Mouse (Mus musculus): ENCODE measurements around the gene Mier3. TPM values are rescaled to one million over a fixed set of nuclear protein-coding genes. Genes with fewer than 3 reads are reported as not detected.

Mier3 gene
- 10 to 100 TPM; 28.0 to 31.6 TPM for total RNA-seq (2021)
- long read RNA-seq, experiment 1, full-length matches to known transcripts = 1 of 2 reads
- long read RNA-seq, experiment 1, partial matches to known transcripts = 0 of 2 reads
- long read RNA-seq, experiment 1, other reads (novel, unspliced or antisense) = 1 of 2 reads
- long read RNA-seq, experiment 2, partial matches to known transcripts = 4 of 5 reads
- long read RNA-seq, experiment 2, other reads (novel, unspliced or antisense) = 1 of 5 reads

DNA sequence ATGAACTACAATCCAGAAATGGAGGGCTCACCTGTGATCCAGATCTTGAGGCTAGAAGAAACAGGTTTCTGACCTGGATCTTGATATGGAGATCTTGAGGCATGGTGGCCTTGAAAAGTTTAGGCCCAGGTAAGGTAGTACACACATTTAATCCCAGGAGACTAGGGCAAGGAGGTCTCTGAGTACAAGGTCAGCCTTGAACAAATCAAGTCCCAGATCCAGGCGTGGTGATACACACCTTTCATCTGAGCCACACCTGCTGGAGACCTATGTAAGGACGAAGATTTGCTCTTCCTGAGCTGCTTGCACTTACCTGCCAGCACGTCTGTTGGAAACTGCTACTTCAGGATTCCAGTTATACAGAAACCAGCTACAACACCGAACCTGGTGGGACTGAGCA is at the start of gene Mier3:
Mier3 (plus strand) TSS at position 301 of the 400 bp plus-strand sequence.
- DNase-seq (ENCODE audit: low spot score in 2 of 2) = no peak

DNA sequence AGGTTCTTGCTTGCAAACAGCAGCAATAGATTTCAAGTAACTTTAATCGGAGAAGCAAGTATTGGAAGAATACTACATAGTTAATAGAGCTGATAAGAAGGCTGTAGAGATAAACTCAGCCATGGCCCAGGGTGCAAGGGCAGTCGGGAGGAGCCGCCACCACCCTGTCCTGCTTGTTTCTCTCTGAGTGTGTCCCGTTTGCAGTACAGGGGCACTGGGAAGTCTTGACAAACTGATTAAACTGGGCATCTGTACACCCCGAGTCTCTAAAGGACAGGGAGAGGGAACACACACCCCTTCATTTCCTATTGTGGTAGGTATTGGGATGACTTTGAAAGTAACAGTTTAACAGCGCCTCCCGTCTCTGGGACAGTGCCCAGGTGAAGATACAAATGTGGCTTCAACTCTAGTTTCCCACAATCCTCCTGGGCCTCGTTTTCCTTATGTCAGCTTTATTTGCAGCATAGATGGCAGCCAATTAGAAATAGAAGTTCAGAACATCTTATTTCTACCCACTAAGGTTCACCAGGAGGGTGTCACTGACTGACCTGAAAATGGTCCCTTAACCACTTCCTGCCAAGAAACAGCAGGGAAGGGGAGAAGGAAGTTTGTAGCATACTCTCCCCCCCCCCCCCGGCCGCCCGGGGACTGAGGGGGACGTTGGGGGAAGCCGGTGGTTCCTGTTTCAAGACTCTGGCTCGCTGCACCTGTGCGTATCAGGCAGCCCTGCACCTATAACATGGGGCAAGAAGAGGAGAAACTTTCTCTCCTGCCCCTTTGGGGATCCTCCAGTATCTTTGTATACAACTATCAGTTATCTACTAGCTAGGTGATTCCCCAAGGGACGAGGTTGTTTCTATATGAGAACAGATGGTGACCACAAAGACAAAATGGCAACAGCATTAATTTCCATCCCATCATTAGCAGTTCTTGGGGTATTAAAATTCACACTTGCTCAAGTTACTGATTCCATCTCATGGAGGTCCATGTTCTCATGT is 46.3 kb upstream of the Mier3 start:
- DNase-seq (ENCODE audit: low spot score in 2 of 2) = no peak

DNA sequence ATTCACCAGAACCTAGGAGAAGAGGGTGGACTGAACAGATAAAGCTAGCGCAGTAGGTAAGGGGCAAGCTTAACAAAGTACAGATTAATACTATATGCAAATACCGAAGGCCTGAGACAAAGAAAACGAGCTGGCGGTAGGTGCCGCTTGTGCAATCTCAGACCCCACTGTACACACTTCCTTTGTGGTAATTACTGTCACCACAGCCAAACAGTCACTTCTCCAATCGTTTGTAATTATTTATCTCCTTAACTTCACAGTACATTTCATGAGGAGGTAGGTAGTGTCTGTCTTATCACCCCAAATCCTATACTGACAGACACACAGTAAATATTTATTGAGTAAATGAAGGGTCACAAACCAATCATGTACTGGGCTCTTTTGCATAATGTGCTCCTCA is 40.5 kb upstream of the Mier3 start:
- DNase-seq (ENCODE audit: low spot score in 2 of 2) = no peak

DNA sequence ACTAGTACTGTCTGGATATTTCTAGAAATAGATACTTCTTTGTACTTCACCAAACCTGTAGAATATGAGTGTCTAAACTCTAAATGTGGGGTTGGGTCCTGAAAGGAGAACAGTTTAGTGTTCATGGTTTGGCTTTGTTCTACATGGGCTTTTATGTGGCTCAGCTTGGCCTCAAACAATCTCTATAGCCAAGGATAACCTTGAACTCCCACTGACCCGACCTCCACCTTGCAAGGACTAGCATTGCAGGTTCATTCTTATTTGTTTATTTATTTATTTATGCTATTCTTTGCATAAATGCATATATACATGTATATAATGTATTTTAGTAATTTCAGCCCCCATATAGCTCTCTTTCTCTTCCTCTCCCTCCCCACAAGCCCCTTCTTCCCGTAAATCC is 37.1 kb upstream of the Mier3 start:
- no peak for DNase-seq (ENCODE audit: low spot score in 2 of 2)

GRCm38 (mm10) chr13:111646204-111646603 is 34.6 kb upstream of the Mier3 start:
- DNase-seq (ENCODE audit: low spot score in 2 of 2) = no peak

DNA sequence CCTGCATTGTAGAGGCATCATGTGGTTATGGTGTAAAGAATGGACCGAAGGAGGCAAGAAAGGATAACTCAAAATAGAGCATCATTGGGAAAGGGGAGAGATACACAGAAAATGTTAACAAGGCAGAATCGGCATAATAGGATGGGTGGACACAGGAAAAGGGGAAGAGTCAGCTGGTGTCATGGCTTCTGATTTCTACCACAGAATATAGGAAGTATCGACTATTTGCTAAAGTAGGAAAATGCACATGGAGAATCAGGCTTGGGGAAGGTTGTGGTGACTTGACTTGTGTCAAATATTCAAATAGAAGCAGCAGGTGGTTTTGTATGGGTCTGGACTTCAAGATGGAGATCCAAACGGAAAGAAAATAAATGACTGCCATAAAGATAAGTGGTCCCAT is 33.5 kb upstream of the Mier3 start:
- no peak for DNase-seq (ENCODE audit: low spot score in 2 of 2)

DNA sequence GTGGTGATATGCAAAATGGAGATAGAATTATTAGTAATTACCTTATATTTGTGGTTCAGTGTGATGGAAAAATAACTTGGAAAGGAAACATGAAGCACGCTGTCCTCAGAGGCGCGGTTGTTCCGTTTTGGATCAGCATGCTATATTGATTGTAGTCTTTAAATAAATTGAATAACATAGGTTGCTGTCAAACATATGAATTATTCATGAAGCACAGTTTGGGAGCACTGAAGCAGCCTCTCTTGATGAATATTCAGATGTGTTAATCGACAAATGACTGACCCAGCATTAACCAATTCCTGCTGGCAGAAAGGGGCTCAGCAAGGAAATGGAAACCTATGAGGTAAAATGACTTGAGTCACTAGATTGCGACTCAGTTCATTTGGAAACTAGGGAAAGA is 29.8 kb upstream of the Mier3 start:
- DNase-seq (ENCODE audit: low spot score in 2 of 2) = no peak

GRCm38 (mm10) chr13:111655273-111655672 is 25.5 kb upstream of the Mier3 start:
- DNase-seq (ENCODE audit: low spot score in 2 of 2) = no peak

DNA sequence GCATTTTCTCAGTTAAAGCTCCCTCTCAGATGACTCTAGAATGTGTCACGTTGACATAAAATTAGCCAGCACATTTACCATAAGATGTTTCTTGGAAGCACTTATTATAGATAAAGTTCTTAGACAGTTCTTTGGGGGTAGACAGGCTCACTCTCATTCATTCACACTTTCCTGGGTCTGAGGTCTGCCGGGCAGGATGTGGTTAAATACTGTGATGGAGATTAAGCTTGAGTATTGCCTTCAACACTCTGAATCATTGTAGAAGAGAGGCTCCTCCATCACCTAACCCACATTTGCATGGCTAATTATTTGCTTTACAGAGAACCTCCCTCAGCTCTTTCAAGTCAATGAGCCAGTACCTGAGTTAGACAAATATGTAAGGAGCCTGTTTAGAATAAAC is 24.9 kb upstream of the Mier3 start:
- DNase-seq (ENCODE audit: low spot score in 2 of 2) = no peak

DNA sequence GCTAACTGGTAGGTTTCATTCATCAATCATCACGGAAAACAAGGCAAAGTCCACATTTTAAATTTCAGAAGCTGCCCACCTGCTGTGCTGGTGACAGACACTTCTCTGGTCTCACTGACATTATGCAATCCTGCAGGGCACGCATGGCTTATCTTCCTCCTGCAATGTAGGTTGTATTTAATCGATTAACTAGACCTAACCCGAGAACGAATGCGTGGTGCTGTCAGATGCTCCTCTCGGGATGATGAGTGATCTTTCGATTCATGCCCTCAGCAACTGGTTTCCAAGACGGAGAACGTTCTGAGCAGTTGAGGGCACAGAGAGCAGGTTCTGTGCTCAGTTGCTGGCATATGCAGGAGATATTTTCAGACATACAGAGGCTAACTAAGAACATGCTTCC is 24.5 kb upstream of the Mier3 start:
- DNase-seq (ENCODE audit: low spot score in 2 of 2) = no peak

GRCm38 (mm10) chr13:111656769-111657168 is 24.0 kb upstream of the Mier3 start:
- DNase-seq (ENCODE audit: low spot score in 2 of 2) = no peak

GRCm38 (mm10) chr13:111658501-111659280 is 22.1 kb upstream of the Mier3 start:
- DNase-seq (ENCODE audit: low spot score in 2 of 2) = no peak

- no peak for DNase-seq (ENCODE audit: low spot score in 2 of 2)
Measured at GRCm38 (mm10) chr13:111659430-111659829, 21.3 kb upstream of the Mier3 start.

GRCm38 (mm10) chr13:111660072-111660471 is 20.7 kb upstream of the Mier3 start:
- DNase-seq (ENCODE audit: low spot score in 2 of 2) = no peak

- DNase-seq (ENCODE audit: low spot score in 2 of 2) = no peak
Measured at GRCm38 (mm10) chr13:111660556-111660955, 20.2 kb upstream of the Mier3 start.

DNA sequence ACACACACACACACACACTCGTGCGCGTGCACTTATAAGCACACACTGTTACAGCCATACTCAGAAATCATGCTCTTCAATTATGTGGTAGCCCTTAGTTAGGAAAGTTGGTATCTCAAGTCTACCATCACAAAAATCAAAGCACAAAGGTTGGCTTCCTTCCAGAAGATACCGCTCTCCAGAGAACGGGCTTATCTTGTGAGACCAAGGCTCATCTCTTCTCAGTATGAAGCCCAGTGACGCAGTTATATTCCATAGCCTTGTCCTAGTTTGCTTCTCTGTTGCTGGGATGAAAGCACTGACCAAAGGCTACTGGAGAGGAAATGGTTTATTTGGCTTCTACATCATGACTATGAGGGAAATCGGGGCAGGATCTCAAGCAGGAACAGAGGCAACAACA is 12.8 kb upstream of the Mier3 start:
- DNase-seq (ENCODE audit: low spot score in 2 of 2) = no peak

DNA sequence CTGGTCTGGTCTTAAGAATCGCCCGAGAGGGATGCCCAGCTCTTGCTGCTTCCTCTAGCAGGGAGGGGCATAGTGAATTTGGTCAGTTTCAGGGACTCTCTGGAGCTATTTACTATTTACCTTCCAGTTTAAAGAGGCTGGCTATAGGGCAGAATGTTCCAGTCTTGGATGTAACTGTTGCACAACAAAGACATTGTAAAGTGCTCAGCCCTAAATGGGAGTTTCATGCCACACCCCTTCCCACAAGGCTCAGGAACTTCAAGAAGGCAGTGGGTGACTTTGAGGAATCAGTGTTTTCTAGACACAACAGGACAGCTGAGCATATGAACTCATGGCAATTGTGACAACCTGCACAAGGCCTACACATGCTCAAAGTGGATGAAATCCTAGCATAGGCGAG is 3.9 kb upstream of the Mier3 start:
- DNase-seq (ENCODE audit: low spot score in 2 of 2) = no peak

- DNase-seq (ENCODE audit: low spot score in 2 of 2) = no peak
Measured at GRCm38 (mm10) chr13:111684056-111684625, 3.4 kb downstream of the Mier3 start.

DNA sequence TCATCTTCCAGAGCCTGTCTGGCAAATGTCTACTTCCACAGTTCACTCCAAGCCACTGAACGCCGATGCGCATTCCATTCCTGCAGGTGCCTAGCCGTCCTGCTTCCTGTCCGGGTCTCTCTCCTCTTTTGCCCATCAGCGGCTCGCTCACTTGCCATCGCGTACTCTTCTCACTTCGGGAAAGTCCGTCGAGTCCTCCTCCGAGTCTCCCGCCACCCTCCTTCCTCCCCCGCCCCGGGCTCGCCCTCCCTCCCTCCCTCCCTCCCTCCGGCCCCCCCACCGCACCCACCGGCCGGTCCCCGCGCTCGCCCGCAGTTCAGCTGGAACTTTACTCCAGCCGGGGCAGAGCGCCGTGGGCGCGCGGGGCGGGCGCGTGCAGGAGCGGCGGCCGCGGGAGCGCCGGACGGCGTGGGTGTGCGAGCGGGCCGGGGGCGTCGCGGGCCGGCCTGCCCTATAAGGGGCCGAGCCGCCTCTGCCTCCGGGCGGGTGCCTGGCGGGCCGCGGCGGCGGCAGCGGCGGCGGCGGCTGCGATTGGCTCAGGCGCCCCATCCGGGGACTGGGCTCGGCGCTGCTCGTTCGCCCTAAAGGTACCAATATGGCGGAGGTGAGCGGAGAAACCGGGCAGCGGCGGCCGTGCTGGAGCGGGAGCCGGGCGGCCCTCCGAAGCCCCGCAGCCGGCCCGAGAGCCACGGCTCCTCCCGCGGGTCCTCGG is 5.1 kb downstream of the Mier3 start:
- peak; percentile 79 to 87 for DNase-seq (ENCODE audit: low spot score in 2 of 2)

DNA sequence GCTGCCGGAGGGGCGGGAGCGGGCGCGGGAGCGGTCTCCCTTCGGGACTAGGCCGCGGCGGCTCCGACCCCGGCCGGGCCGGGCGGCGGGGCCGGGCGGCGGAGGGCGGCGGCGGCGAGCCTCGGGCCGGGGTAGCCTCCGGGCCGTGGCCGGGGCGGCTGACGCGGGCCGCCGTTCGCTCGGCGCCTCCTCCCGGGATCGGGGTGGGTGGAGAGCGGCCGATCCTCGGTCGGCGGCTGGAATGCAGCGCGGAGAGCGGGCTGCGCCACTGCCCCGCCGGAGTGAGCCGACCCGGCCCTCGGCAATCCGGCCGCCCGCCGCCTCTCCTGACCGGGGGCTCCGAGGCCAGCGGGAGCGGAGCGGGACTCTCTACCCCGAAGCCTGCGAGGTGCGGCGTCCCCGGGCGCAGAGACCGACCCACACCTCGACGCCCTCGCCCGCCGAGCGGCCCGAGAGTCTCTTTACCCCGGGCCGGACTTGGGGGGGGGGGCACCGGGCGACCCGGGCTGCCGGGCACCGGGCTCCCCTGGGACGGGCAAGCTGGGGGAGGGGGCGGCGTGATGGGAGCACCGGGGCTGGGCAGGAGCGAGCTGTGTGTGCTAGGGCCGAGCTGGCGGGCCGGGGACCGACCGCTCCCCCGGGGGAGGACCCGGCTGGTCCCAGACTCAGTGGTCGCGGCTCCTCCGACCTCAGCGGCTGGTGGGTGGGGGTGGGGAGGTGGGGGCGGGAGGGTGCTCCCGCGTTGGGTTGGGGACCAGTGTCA is 5.9 kb downstream of the Mier3 start:
- peak in 1 of 2 experiments; percentile 19 for DNase-seq (ENCODE audit: low spot score in 2 of 2)
